Mouse (Mus musculus) gastrocnemius, adult 8-10 months (tissue): ENCODE measurements around the gene Chka. TPM values are rescaled to one million over a fixed set of nuclear protein-coding genes. Genes with fewer than 3 reads are reported as not detected.

ENCODE experiments used
- DNase-seq, 2 experiments: peaks; one replicate each; pipeline ENCODE4 v3.0.0; 2022; ENCODE audit warnings: low spot score in 2 of 2
- total RNA-seq, 4 experiments: library from RNA; stranded (reverse); gene quantifications; 2 replicates each; pipeline ENCODE4 v1.2.4; 2022

Gene Chka
- total RNA-seq, 4 experiments from 2014 or later: 0.97 to 1.6 (median 1.2) TPM

DNA sequence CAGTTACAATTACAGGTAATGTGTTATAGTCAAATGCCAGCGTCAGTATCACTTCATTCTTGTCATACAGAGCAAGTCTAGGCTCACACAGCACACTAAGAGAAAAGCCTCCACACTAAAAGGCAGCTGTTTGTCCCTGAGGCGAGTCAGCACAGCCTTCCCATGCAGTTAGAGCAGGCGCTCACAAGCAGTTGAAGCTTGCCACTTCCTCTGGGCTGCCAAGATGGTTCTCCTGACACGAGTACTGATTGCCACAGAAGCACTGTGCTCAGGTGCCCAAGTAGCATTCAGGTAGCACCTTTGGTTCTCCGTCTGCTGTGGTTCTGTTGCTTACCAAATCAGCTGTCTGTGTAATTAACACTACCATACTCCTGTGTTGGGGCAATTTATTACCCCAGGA is 37.5 kb downstream of the Chka start:
- no peak for DNase-seq

- DNase-seq: no peak
These were observed 38.6 kb downstream of the Chka start for GRCm38 (mm10) chr19:3890181-3890580.

GRCm38 (mm10) chr19:3893545-3894116 is 42.1 kb downstream of the Chka start:
- no peak for DNase-seq

DNA sequence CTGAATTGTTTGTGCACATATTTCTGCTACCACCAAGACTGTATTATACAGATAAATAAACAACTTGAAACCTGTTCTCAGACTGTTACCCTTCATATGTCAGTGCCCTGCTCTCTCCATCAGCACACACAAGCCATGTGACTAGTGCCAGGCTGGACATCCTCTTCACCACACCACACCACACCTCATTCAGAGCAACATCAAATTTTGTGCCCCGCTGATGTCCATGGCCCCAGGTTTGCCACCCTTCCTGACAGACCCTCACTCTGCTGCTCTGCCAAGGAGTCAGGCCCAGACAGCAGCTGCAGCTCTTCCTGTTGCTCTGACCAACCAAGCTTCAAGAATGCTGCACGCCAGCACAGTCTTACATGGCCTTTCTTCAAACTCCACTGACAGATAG is 42.7 kb downstream of the Chka start:
- no peak for DNase-seq

GRCm38 (mm10) chr19:3895171-3895631 is 43.6 kb downstream of the Chka start:
- no peak for DNase-seq

- DNase-seq: no peak
These were observed 44.6 kb downstream of the Chka start for GRCm38 (mm10) chr19:3896208-3896607.

- no peak for DNase-seq
These were observed 46.0 kb downstream of the Chka start for GRCm38 (mm10) chr19:3897557-3897956.

DNA sequence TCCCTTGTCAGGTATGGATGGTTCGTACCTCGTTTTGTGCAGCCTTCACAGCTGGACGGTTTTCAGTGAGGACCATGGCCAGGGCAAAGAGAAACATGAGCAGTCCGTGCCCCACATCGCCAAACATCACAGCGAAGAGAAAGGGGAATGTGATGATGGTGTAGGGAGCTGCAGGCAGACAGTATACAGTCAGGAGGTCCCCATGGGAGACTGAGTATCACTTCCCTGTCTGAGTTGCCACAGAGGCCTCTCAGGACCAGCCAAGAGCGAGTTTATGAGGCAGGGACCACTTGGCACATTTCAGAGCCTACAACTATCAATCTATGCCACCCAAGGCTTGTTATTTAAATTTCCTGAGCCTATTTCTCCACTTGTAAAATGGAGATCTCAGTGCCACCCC is 47.4 kb downstream of the Chka start:
- DNase-seq: no peak

- DNase-seq: no peak
These were observed 48.0 kb downstream of the Chka start for GRCm38 (mm10) chr19:3899618-3900017.

GRCm38 (mm10) chr19:3902966-3903365 is 51.4 kb downstream of the Chka start:
- DNase-seq: no peak

GRCm38 (mm10) chr19:3903648-3904362 is 52.2 kb downstream of the Chka start:
- no peak for DNase-seq

DNA sequence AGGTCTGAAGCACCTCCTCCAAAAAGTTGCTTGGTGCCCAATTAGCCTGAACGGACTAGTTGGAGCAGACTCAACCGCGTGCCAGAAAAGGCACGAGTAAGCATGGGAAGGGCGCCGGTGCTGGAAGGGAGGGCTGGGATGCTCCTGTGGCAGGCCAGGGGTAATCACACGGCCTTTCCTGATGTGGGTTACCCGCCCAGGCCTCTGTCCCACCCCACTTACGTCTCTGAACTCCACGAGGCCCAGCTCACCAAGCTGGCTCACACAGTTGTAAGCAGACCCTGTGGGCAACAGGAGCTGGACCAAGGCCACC is 52.7 kb downstream of the Chka start:
- DNase-seq: no peak

- DNase-seq: no peak
These were observed 53.8 kb downstream of the Chka start for GRCm38 (mm10) chr19:3905261-3905969.

GRCm38 (mm10) chr19:3906326-3906725 is 54.8 kb downstream of the Chka start:
- no peak for DNase-seq

- DNase-seq: peak; percentile 63 to 72
These were observed 55.5 kb downstream of the Chka start, which contains the start of gene Tcirg1 for GRCm38 (mm10) chr19:3906795-3907786. Gene Tcirg1 (minus strand): TSS chr19:3907133.

GRCm38 (mm10) chr19:3907876-3908660 is 56.5 kb downstream of the Chka start:
- DNase-seq: no peak

- no peak for DNase-seq
These were observed 58.6 kb downstream of the Chka start for GRCm38 (mm10) chr19:3910206-3910605.

DNA sequence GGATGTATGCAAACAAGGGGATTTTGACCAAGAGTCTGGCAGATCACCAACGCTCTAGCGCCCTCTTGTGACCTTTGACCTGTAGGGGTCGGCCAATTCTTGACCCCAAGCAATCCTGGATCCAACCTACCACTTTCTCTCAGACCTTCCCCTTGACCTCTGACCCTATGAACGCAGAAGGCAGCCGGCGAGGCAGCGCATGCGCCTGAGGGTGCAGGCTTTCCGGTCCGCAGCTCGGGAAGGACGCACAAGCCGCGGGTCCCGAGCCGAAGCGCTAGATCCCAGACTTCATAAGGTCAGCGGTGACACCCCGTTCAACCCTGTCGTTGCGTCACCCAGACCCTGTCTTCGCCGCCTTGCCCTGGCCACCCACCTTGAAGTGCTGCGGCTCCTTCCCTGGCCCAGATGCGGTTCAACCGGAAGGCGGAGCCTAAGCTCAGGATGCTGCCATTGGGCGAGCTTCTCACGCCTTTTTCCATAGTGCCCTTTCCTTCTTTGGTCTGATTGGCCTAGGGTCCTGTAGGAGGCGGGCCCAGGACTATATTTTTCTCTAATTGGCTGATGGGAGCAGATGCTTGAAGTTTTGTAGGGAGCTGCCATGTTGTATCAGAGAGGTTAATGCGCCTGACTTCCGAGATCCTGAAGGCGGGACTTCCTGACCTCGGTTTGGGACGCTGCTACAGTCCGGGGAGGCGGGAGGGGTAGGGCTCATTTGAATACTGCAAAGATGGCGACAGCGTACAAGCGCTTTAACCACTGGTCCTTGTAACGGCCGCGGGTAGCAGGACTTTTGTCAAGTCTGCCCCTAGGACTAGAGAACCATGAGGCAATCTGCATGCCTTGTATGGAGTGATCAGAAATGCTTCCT is 61.0 kb downstream of the Chka start, which contains the start of gene Ndufs8:
Ndufs8 (minus strand) TSS at position 438 of the 868 bp plus-strand sequence.
- peak; percentile 86 to 91 for DNase-seq

DNA sequence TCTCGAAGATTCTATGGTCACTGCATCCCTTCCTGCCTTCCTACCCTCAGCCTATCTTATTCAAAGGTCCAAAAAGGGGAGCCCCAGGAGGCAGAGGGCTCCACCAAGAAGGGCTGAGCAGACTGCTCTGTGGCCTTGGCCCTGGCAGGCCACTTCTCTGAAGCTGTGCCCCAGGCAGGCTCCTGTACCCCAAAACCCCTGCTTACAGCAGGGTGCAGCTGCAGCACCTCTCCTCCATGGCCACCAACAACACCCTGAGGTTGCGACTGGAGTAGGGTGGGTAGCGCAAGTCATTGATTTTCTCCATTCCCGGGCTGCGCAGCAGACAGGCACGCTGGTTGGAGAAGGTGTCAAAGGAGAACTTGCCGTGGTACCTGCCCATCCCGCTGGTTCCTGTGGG is 62.1 kb downstream of the Chka start:
- DNase-seq: no peak
